Mouse (Mus musculus) spleen, adult 2 months (tissue): Measurements from ENCODE around the gene Ica1.

Source experiments
- CTCF ChIP-seq: fragments of 200-500 bp; IDR thresholded peaks from 2 replicates; pipeline ENCODE4 v1.5.1; 2011; ENCODE audit warnings: mild to moderate bottlenecking, inconsistent platforms; ENCODE audit not compliant: insufficient read depth, insufficient read length, insufficient replicate concordance; ENCODE audit errors: extremely low read depth
- POLR2A ChIP-seq: fragments of 200-500 bp; IDR thresholded peaks from 2 replicates; pipeline ENCODE4 v1.6.1; 2011; ENCODE audit warnings: low read depth, low read length, inconsistent platforms

DNA sequence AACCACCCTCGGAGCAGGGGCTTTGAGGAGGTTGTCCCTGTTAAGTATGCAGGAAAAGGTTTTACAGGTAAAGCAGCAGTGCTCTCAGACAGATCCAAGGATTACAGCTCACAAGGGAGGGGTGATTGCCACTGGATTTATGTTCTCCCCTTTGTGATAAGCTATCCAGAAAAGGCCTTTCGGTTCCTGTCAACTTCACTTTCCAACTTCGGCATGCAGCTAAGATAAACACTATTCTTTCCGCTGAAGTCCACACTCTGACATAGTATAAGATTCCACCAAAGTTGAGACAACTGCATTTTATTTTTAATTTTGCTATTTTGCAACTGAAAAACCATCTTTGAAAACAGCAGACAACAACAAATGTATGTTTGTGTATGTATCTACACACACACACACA lies 119.9 kb downstream of the Ica1 start:
- TF ChIP-seq CTCF (no peak), POLR2A (no peak)
